Mouse (Mus musculus) heart, postnatal 10 days (tissue): Measurements from ENCODE around the gene Arhgef2. TPM values are rescaled to one million over a fixed set of nuclear protein-coding genes. Genes with fewer than 3 reads are reported as not detected.
A peak's percentile ranks its signal among the peaks of the same experiment; 100 is the strongest.

ENCODE experiments used
- DNase-seq, 2 experiments: peaks; one replicate each; pipeline ENCODE4 v3.0.0; 2021
- intact Hi-C: fragments of 180-260 bp; cut with DNase I; formaldehyde crosslinking; loops from one replicate; pipeline ENCODE4 v1.15.1; 2025
- total RNA-seq, 2 experiments: library from RNA; stranded (reverse); gene quantifications; 2 replicates each; pipeline ENCODE4 v1.2.3; 2021

Gene Arhgef2
- total RNA-seq, 2 experiments from 2014 or later: 89.5 to 96.3 TPM

GRCm38 (mm10) chr3:88633056-88633455 is 27.3 kb downstream of the Arhgef2 start:
- intact Hi-C loops: loop anchor here (2.0 kb wide), 1 partner anchor 26 kb away; no protein-coding TSS in a partner anchor
- DNase-seq: no peak

GRCm38 (mm10) chr3:88635506-88636275 is 29.9 kb downstream of the Arhgef2 start:
- no peak for DNase-seq

GRCm38 (mm10) chr3:88636555-88636986 is 30.8 kb downstream of the Arhgef2 start:
- intact Hi-C loops: no loop called here
- no peak for DNase-seq

More at GRCm38 (mm10) chr3:88635506-88636275, 29.9 kb downstream of the Arhgef2 start:
- intact Hi-C loops: no loop called here

- intact Hi-C loops: no loop called here
- no peak for DNase-seq
Observed at GRCm38 (mm10) chr3:88637134-88637533, 31.4 kb downstream of the Arhgef2 start.

- intact Hi-C loops: no loop called here
- no peak for DNase-seq
Observed at GRCm38 (mm10) chr3:88639239-88639638, 33.5 kb downstream of the Arhgef2 start.

- DNase-seq: peak in 1 of 2 experiments; percentile 69
- intact Hi-C loops: loop anchor here (1.0 to 5.0 kb wide), 2 partner anchors 33 to 48 kb away; no protein-coding TSS in a partner anchor
Observed at GRCm38 (mm10) chr3:88640676-88641075, 34.9 kb downstream of the Arhgef2 start.

GRCm38 (mm10) chr3:88643078-88643477 is 37.3 kb downstream of the Arhgef2 start:
- no peak for DNase-seq
- intact Hi-C loops: loop anchor here (5.0 kb wide), 1 partner anchor 51 kb away; no protein-coding TSS in a partner anchor

- no peak for DNase-seq
- intact Hi-C loops: no loop called here
Observed at GRCm38 (mm10) chr3:88645937-88646336, 40.2 kb downstream of the Arhgef2 start.

- no peak for DNase-seq
- intact Hi-C loops: no loop called here
Observed at GRCm38 (mm10) chr3:88646426-88646995, 40.7 kb downstream of the Arhgef2 start.

- intact Hi-C loops: no loop called here
- no peak for DNase-seq
Observed at GRCm38 (mm10) chr3:88647076-88647475, 41.3 kb downstream of the Arhgef2 start.

- DNase-seq: peak in 1 of 2 experiments; percentile 3
- intact Hi-C loops: no loop called here
Observed at GRCm38 (mm10) chr3:88647779-88648413, 42.1 kb downstream of the Arhgef2 start.

- DNase-seq: peak in 1 of 2 experiments; percentile 2
- intact Hi-C loops: no loop called here
Observed at GRCm38 (mm10) chr3:88648452-88649168, 42.8 kb downstream of the Arhgef2 start.

- DNase-seq: peak in 1 of 2 experiments; percentile 2
- intact Hi-C loops: no loop called here
Observed at GRCm38 (mm10) chr3:88649186-88649585, 43.4 kb downstream of the Arhgef2 start.

- intact Hi-C loops: no loop called here
- no peak for DNase-seq
Observed at GRCm38 (mm10) chr3:88649967-88650366, 44.2 kb downstream of the Arhgef2 start.

- intact Hi-C loops: no loop called here
- DNase-seq: peak in 1 of 2 experiments; percentile 7
Observed at GRCm38 (mm10) chr3:88650713-88651504, 45.1 kb downstream of the Arhgef2 start.

GRCm38 (mm10) chr3:88651669-88652618 is 46.2 kb downstream of the Arhgef2 start:
- peak in 1 of 2 experiments; percentile 7 for DNase-seq
- intact Hi-C loops: no loop called here

- intact Hi-C loops: no loop called here
- peak in 1 of 2 experiments; percentile 4 for DNase-seq
Observed at GRCm38 (mm10) chr3:88652846-88653515, 47.2 kb downstream of the Arhgef2 start, which contains the start of gene Rxfp4. Gene Rxfp4 (minus strand): TSS chr3:88653142.
